Mouse (Mus musculus) forebrain, embryonic 11.5 days (tissue): ENCODE measurements at regions not wholly inside any gene's neighbourhood (a gene's known extent, or its start where the extent isn't known, plus 50 kb on each side); places are given as distances from the start of the nearest gene placed in this dataset.

Experiments
- ATAC-seq: fragments of 200-750 bp; cut with Nextera tagmentation; replicated peaks from 2 replicates; pipeline ENCODE4 v1.8.0; 2017; ENCODE audit warnings: moderate TSS enrichment; ENCODE audit not compliant: low FRiP score
- DNase-seq: peaks from one replicate; pipeline ENCODE4 v3.0.0-alpha.2; 2017; ENCODE audit warnings: low spot score
- H3K27ac ChIP-seq: fragments of 300-500 bp; sonication (generic); 2 replicates; pipeline ENCODE4 v1.5.1; 2014; ENCODE audit warnings: low read depth, low read length
- H3K27me3 ChIP-seq: fragments of 300-500 bp; sonication (generic); 2 replicates; pipeline ENCODE4 v1.6.1; 2014; ENCODE audit warnings: mild to moderate bottlenecking, low read length, mixed read lengths; ENCODE audit not compliant: control insufficient read depth, insufficient read depth
- H3K36me3 ChIP-seq: fragments of 300-500 bp; sonication (generic); 2 replicates; pipeline ENCODE4 v1.6.1; 2014; ENCODE audit warnings: mild to moderate bottlenecking, low read length, moderate library complexity, mixed read lengths; ENCODE audit not compliant: control insufficient read depth, insufficient read depth
- H3K4me1 ChIP-seq: fragments of 300-500 bp; sonication (generic); replicated peaks from 2 replicates; pipeline ENCODE4 v1.6.1; 2014; ENCODE audit warnings: low read length, mixed read lengths; ENCODE audit not compliant: control insufficient read depth, insufficient read depth
- H3K4me2 ChIP-seq: fragments of 300-500 bp; sonication (generic); 2 replicates; pipeline ENCODE4 v1.6.1; 2014; ENCODE audit warnings: low read depth, mild to moderate bottlenecking, low read length, moderate library complexity, mixed read lengths; ENCODE audit not compliant: severe bottlenecking
- H3K4me3 ChIP-seq: fragments of 300-500 bp; sonication (generic); 2 replicates; pipeline ENCODE4 v1.5.1; 2014; ENCODE audit warnings: low read depth, low read length
- H3K9ac ChIP-seq: fragments of 300-500 bp; sonication (generic); 2 replicates; pipeline ENCODE4 v1.6.1; 2014; ENCODE audit warnings: low read length
- H3K9me3 ChIP-seq: fragments of 300-500 bp; sonication (generic); 2 replicates; pipeline ENCODE4 v1.6.1; 2016; ENCODE audit warnings: low read length, mixed read lengths; ENCODE audit not compliant: control insufficient read depth
- WGBS: fragments of 180-500 bp; shearing (Covaris S2); extraction: QIAGEN DNeasy Blood & Tissue Kit; methylation state at CpG from one replicate; pipeline ENCODE4 v1.1.7; 2014; 5-methylcytosine and 5-hydroxymethylcytosine counted together

DNA sequence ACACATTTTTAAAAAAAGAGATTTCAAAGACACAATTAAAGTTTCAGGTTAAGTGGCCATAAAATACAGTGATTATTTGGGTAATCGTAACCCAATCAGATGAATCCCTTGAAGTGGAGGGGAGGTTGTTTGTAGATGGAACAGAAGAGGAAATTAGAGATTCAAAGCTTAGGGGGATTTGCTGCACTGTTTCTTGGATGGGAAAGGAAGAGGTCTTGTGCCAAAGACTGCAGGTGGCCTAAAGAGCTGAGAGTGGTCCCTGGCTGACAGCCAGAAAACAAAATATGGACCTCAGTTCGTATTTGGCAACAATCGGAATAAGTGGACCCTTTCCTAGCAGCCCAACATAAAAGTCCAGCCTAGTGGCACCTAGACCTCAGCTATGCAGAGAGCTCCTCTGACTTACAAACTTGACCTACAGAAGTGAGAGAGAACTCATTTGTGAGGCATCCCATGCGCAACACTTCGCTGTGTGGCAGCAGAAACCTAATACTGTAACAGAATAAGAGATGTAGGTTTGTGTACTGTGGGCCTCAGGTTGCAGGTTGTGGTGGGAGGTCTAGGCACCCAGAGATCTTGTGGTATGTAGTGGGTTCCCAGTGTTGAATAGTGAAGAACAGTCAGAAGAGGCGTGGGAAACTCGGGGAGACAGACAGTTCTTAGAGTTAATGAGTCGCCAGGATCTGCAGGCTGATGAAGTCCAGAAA lies 110.0 kb upstream of the Ccdc54 start:
- no peak overlapping the region for H3K9ac ChIP-seq
- WGBS = 87% methylated on average over 8 of the region's 8 CpGs
- H3K27me3 ChIP-seq = no peaks in the 10 kb centered on the region
- H3K27ac ChIP-seq = no peak overlapping the region
- no peaks in the 10 kb centered on the region for H3K36me3 ChIP-seq
- no peak overlapping the region for H3K4me2 ChIP-seq
- ATAC-seq (no peak), DNase-seq (no peak)
- H3K4me3 ChIP-seq = no peak overlapping the region
- H3K9me3 ChIP-seq = no peaks in the 10 kb centered on the region
- H3K4me1 ChIP-seq = no peaks in the 10 kb centered on the region

DNA sequence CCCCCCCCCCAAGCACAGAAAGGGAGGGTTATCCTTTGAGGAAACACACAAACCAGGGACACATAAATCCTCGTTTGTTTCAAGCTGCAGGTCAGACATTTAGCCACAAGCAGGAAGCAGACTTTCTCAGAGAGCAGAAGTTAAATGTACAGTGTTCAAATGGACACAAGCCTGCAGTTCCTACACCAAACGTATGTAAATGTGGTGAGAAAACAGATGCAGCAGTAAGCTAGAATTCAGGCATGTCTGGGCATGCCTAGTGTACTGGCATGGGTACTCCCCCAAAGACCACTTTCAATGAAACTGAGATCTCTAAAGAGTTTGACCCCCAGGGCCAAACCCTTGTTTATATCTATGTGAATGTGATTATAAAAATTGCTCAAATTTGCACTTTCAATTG lies 109.2 kb upstream of the Ccdc54 start:
- no peaks in the 10 kb centered on the region for H3K4me1 ChIP-seq
- no peak overlapping the region for H3K9ac ChIP-seq
- no peaks in the 10 kb centered on the region for H3K9me3 ChIP-seq
- no peak overlapping the region for H3K4me3 ChIP-seq
- H3K36me3 ChIP-seq = no peaks in the 10 kb centered on the region
- no peak for DNase-seq
- H3K4me2 ChIP-seq = no peak overlapping the region
- 78% methylated on average over 2 of the region's 2 CpGs for WGBS
- no peaks in the 10 kb centered on the region for H3K27me3 ChIP-seq
- no peak overlapping the region for H3K27ac ChIP-seq
- ATAC-seq = no peak

GRCm38 (mm10) chr16:50697722-50698121 lies 106.8 kb upstream of the Ccdc54 start:
- H3K4me3 ChIP-seq = no peak overlapping the region
- 96% methylated on average over 2 of the region's 2 CpGs for WGBS
- DNase-seq (no peak), ATAC-seq (no peak)
- no peak overlapping the region for H3K4me2 ChIP-seq
- H3K27me3 ChIP-seq = no peaks in the 10 kb centered on the region
- H3K9ac ChIP-seq = no peak overlapping the region
- no peaks in the 10 kb centered on the region for H3K4me1 ChIP-seq
- H3K9me3 ChIP-seq = no peaks in the 10 kb centered on the region
- no peaks in the 10 kb centered on the region for H3K36me3 ChIP-seq
- no peak overlapping the region for H3K27ac ChIP-seq

DNA sequence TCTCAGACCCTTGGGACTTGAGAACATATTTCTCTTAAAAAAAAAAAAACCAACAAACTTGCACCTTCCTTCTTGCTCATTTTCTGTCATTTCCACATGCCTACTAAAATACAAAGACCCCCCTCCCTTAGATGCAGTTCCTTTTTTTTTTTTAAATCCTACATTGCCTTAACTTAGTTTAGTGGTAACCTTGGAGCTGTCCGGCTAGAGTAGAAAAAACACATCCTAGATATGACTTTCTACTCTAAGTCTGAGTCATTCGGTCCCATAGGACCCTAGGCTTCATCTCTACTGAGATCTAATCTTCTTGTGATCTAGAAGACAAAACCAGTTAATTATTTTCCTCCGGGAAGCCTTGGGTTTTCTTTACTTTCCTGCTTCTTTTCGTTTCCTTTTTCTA lies 105.1 kb upstream of the Ccdc54 start:
- DNase-seq = no peak
- no peak overlapping the region for H3K9ac ChIP-seq
- no peak for ATAC-seq

DNA sequence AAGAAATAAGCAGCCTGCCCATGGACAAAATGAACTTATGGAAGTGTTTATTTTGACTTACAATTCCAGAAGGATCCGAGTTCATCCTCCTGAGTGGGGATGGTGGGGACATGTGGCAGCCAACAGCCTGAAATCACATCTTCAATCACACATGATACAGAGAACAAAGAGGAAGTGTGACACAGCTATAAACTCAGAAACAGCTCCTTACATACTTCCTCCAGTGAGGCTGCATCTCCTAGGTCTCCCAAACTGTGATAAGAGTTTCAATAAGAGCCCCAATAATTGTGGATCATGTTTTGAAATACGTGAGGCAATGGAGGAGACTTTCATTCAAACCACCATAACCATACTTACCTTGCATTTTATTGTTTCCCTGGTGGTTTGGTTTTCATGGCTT lies 103.1 kb upstream of the Ccdc54 start:
- Histone ChIP-seq H3K9me3 (no peaks in the 10 kb centered on the region), H3K27me3 (no peaks in the 10 kb centered on the region), H3K9ac (no peak overlapping the region), H3K27ac (no peak overlapping the region), H3K4me2 (no peak overlapping the region), H3K4me3 (no peak overlapping the region), H3K36me3 (no peaks in the 10 kb centered on the region), H3K4me1 (no peaks in the 10 kb centered on the region)
- DNase-seq = no peak
- 85% methylated on average over 2 of the region's 2 CpGs for WGBS
- ATAC-seq = no peak

More for the DNA sequence above, 105.1 kb upstream of the Ccdc54 start:
- 84% methylated on average over 4 of the region's 4 CpGs for WGBS
- H3K4me2 ChIP-seq = no peak overlapping the region
- no peak overlapping the region for H3K4me3 ChIP-seq
- no peaks in the 10 kb centered on the region for H3K27me3 ChIP-seq
- H3K4me1 ChIP-seq = no peaks in the 10 kb centered on the region
- H3K9me3 ChIP-seq = no peaks in the 10 kb centered on the region
- H3K27ac ChIP-seq = no peak overlapping the region
- no peaks in the 10 kb centered on the region for H3K36me3 ChIP-seq

DNA sequence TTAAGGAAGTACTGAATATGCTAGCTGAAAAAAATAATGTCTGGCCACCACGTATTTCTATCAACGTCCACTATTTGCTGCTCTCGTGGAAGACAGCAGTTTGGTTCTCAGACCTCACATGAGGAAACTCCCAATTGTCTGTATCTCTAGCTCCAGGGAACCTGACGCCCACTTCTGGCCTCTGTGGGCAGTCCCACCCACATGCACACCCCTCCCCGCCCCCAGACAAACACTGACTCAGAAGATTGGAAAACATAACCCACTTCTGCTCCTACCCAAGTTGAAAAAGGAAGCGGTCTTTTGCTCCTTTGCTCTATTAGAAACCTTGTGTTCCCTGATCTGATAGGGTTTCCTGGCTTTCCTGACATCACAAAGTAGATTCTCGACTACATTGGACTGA lies 99.9 kb upstream of the Ccdc54 start:
- no peak overlapping the region for H3K27ac ChIP-seq
- H3K4me1 ChIP-seq = no peaks in the 10 kb centered on the region
- DNase-seq (no peak), ATAC-seq (no peak)
- H3K9ac ChIP-seq = no peak overlapping the region
- H3K4me3 ChIP-seq = no peak overlapping the region
- 80% methylated on average over 7 of the region's 7 CpGs for WGBS
- no peaks in the 10 kb centered on the region for H3K27me3 ChIP-seq
- no peaks in the 10 kb centered on the region for H3K36me3 ChIP-seq
- H3K4me2 ChIP-seq = no peak overlapping the region
- no peaks in the 10 kb centered on the region for H3K9me3 ChIP-seq

GRCm38 (mm10) chr16:50689525-50689924 lies 98.6 kb upstream of the Ccdc54 start:
- WGBS = 70% methylated on average over 10 of the region's 10 CpGs
- no peaks in the 10 kb centered on the region for H3K27me3 ChIP-seq
- no peak overlapping the region for H3K9ac ChIP-seq
- no peak for DNase-seq
- no peaks in the 10 kb centered on the region for H3K4me1 ChIP-seq
- H3K4me3 ChIP-seq = no peak overlapping the region
- no peaks in the 10 kb centered on the region for H3K36me3 ChIP-seq
- no peak overlapping the region for H3K27ac ChIP-seq
- no peaks in the 10 kb centered on the region for H3K9me3 ChIP-seq
- no peak overlapping the region for H3K4me2 ChIP-seq
- ATAC-seq = no peak

DNA sequence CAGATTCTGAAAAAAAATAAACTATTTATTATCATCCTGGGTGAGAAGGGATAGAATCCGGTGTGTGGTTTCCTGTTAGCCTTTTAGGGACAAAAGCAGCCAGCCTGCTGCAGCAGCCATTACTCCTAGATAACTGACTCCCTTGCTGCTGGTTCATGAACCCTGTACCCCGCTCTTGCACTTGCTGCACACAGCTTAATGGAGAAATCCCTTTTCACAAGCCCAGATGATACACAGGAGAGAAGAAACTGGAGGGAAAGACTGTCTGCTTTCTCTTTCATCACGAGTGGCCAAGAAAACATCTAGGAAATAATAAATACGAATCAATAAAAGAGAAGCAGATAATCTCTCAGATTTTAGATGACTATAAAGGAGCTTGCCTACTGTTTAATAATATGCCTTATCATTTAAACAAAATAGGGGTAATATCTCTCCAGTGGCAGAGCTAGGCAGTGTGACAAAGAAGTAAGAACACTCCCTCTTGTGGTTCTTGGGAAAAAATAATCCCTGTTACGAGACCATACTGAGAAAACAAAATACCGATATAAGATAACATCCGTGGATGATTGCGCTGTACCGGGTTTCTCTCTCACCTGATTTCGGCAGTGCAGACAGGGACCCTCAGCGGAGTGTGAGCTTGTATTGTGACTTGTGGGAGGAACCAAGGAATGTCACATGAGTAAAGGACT lies 98.0 kb upstream of the Ccdc54 start:
- no peak for ATAC-seq
- Histone ChIP-seq H3K36me3 (no peaks in the 10 kb centered on the region), H3K9me3 (no peaks in the 10 kb centered on the region), H3K4me2 (no peak overlapping the region), H3K4me3 (no peak overlapping the region), H3K9ac (no peak overlapping the region), H3K27ac (no peak overlapping the region), H3K27me3 (no peaks in the 10 kb centered on the region), H3K4me1 (no peaks in the 10 kb centered on the region)
- DNase-seq = no peak
- 80% methylated on average over 11 of the region's 11 CpGs for WGBS

GRCm38 (mm10) chr16:50679698-50680097 lies 88.7 kb upstream of the Ccdc54 start:
- Histone ChIP-seq H3K4me3 (no peak overlapping the region), H3K27ac (no peak overlapping the region), H3K4me2 (no peak overlapping the region), H3K4me1 (no peaks in the 10 kb centered on the region), H3K36me3 (no peaks in the 10 kb centered on the region), H3K27me3 (no peaks in the 10 kb centered on the region), H3K9me3 (no peaks in the 10 kb centered on the region), H3K9ac (no peak overlapping the region)
- WGBS = 93% methylated on average over 6 of the region's 6 CpGs
- DNase-seq (no peak), ATAC-seq (no peak)
